Mouse (Mus musculus): ENCODE results near the gene Majin.

The Majin gene

DNA sequence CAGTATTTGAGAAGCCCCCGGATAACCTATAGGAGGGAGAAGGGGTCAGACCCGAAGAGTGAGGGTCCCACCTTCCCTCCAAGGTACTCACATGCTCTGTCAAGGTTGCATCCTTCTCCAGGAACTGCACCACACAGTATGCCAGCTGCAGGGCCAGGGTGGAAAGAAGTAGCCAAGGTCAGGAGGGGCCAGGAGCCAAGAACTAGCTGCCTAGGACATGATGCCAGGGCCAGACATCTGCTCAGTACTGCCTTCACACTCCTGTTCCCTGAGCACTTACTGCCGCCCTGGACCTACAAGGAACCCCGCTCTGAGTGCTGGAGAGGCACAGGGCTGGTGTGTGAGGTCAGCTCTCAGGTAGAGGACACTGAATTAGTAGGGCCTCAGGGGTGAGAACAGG, 46.2 kb downstream of the Majin start:
- DNase-seq = no peak

DNA sequence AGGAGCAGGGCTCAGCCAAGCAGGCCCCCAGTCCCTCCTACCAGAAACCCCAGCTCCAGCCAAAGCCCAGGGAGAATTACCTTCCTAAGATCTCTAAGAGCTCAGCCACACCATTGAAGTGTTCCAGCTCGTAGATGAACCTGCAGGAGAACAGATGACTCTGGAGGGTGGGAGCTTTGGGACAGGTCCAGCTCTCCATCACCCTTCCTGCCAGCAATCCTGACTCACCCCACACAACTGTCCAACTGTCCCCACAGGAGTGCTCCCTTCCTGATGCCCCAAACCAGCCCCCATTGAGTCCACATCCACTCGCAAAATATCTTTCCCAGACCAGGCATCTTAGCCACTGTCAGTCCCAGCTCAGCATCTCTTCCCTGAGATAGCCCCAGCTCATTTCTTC, 46.8 kb downstream of the Majin start:
- no peak for DNase-seq

DNA sequence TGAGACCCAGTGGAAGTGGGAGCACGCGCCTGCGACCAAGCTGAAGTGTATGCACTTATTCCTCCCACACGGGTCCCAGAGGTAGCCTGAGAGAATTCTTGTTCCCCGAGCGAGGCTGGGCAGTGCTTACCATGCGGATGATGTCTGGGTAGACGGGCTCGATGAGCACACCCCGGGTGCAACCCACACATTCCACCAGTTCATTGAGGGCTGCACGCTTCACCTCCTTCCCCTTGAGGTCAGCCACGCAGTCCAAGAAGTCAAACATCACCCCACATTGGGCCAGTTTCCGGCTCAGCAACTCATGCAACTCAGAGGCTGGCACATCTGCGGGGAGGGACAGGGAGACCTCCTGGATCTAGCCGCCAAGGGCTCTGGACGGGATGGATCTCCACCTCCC, 49.5 kb downstream of the Majin start:
- peak; percentile 15 for DNase-seq

DNA sequence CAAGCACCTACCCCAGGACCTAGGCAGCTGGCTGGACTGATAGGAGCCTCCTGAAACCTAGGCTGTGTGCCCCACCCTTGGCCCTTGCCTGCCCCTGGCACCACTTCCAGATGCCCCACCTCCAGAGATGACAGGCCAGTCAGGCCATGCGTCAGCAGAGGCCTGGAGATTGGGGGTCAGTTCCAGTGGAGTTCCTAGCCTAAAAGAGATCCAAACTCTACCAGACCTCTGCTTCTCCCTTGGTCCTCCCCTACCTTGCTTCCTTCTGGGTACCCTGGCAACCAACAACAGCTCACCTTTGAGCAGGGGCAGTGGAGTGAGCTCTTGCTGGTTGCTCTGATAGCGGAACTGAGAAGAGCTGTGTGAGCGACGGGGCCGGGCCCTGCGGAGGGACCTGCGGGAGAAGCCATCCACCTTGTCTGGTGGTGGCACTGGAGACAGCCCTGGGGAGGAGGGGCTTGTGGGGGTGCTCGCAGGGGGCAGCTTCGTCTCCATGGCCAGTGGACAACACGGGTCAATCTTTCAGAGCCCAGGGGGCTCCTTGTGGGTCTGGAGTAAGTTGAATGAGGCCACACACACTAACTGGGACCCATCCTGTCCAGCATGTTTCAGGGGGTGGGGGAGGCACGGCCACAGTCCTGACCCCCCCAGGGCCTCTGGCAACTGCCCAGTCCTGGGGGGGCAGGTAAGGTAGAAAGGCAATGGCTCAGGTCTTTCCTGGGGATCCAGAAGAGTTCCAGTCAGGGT, 50.3 kb downstream of the Majin start:
- no peak for DNase-seq

DNA sequence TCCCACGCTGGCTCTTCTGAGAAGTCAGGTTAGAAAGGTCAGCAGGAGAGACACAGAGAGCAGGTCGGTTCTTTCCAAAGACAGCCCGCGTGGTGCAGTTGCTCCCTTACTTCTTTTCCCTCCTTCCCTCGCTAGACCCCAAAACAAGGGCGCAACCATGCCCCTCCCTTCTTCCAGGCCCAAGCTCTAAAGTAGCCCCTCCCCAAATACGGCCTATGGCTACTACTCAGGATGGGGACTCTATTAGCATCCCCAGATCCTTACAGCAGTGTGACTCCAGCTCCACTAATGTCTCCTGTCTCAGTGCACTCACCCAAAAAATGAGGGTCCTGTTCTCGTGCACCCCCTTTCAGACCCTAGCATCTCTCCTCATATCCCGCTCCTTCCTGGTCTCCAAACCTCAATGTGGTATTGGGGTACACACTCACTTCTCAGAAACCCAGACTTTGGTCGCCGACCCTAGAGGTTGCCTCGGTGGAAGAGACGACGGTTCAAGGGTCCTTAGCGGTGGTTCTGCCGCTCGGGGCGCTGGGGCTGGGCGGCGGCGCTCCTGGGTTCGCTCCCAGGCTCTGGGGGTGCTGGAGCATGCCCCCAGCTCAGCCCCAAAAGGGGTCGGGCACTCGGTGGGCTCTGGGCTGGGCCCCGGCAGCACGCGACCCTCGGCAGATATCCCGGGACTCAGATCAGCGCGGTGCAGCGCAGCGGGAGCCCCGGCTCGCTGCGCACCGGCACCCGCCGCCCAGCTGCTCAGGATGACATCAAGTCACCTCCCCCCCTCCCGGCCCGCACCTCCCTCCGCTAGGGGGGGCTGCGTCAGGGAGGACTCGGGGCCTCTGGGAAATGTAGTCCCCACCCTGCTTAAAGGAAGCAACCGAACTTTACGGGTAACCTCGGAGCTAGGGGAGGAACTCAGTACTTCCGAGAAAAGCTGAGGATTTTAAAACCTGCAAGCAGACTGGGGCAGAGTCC, 51.2 kb downstream of the Majin start, which contains the start of gene Ppp2r5b:
TSS of gene Ppp2r5b (minus strand) at position 789 of the 969 bp plus-strand sequence.
- peak; percentile 94 for DNase-seq

DNA sequence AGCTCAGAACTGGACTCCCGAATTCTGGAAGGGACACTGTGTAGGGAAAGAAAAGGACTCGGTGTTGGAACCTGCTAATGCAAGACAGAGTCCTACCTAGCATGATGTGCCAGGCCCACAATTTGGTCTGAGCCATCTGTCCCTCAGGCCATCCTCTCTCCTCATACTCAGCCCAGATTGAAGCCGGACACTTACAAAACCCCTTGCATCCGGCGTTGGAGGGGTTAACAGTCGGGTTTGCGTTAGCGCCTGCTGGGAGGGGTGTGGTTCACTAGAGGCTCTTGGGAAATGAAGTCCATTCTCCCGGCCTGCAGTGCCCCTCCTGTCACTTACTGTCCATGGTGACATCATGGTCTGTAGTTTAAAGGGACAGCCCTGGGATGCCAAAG, 51.9 kb downstream of the Majin start:
- DNase-seq = peak; percentile 88

DNA sequence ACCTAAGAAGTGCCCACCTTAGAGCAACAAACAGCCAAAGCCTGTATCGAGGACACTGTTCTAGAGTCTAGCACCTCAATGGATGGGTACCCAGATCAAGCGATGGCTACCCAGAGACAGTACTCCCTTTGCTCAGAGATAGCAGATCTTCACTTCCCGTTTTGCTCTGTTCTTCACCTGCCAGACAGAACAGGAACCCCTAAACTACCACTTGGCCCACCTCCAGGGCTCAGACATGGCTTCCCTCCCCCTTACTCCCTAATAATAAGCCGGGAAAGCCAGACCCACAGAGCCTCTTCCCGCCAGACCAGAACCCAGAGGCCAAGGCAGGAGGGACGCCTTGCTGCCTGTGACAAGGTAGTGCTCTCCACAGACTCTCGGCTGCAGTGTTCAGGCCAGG, 52.7 kb downstream of the Majin start:
- DNase-seq = no peak

DNA sequence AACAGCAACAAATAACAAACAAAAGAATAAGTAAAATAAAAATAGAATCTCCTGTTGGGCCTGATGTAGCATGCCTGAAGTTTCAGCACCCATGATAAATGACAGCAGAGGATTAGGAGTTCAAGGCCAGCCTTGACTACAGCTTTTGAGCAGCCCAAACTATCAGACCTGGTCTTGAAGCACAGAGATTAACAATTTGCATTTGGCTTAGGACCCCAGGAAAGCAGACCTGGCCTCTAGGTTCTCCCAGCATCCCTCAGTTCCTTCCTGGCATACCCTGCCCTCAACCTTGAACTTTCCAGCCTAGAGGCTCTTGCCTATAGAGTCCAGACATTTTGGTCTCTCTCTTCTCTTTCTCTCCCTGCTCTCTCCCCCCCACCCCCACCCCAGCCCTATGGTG, 54.6 kb downstream of the Majin start:
- DNase-seq = no peak

DNA sequence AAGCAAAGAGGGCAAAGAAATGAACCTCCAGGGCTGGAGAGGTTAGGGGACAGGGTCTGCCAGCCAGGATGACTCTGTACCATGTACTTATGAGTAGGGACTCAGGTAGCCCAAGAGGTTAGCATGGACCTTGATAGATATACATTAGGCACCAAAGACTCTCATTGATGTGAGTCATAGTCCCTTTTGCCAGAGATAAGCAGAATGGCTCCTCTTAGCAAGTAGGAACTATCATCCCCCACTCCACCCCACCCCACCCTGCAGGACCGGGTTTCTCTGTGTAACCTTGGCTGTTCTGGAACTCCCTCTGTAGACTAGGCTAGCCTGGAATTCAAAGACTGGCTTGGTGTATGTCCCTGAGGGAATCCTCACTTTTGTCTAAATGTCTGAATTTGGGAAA, 55.9 kb downstream of the Majin start:
- no peak for DNase-seq

DNA sequence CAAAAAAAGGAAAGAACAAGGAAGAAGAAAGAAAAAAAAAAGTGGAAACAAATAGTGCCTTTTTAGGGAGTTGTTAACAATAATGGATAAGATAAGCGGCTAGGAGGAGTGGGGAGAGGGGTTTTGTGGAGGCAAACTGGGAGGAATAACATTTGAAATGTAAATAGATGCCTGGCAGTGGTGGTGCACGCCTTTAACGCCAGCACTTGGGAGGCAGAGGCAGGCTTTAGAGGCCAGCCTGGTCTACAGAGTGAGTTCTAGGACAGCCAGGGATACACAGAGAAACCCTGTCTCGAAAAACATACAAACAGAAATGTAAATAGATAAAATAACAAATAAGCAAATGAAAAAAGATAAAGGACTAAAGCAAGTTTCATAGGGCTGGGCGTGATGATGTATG, 56.5 kb downstream of the Majin start:
- DNase-seq = no peak

DNA sequence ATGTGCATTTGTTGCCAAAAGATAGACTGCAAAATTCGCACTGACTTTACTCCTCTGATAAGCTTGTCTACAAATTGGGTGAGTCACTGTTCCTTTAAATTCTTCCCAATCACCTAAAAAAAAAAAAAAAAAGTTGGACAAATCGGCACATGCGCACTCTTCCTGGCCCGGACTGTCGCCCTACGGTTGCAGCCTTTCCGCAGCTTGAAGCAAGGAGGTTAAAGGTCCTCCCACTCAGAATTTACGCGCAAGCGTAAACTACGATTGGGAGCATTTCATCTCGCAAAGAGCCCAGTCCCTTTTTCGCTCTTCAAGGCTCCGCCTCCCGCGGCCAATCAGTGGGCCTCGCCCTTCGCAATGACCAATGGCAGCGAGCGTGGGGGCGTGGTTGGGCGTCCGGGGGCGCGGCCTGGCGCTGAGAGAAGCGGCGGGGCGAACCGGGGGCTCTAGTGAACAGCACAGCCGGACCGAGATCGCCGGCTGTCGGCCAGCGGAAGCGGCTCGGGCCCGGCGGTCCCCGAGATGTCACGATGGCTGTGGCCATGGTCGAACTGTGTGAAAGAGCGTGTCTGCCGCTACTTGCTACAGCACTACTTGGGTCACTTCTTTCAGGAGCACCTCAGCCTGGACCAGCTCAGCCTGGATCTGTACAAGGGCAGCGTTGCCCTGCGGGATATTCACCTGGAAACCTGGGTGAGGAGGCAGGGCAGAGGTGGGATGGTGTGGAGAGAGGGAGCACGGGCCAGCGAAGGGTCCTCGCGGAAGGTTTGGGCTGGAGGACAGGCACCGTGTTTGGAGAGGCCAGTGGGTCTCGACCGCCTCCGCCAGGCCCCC, 57.3 kb downstream of the Majin start, which contains the start of gene Atg2a:
TSS of gene Atg2a (plus strand) at position 395 of the 834 bp plus-strand sequence.
- DNase-seq = peak; percentile 98

DNA sequence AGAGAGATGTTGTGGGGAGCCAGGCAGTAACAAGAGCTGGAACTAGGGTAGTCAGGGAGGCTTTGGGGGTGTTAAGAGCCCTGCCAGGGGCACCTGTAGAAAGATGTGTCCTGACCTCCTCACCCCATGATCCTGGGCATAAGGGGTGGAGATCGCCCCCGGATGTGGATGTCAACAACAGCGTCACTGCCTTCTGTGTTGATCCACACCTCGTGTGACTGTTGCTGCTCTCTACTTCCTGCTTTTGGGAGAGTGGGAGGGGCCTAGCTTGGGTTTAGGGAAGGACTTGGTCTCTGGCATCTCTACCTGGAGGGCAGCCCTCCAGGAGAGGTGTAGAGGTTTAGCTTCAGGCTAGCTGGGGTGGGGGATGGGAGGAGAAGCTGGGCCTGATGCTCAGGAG, 58.1 kb downstream of the Majin start:
- peak; percentile 37 for DNase-seq

DNA sequence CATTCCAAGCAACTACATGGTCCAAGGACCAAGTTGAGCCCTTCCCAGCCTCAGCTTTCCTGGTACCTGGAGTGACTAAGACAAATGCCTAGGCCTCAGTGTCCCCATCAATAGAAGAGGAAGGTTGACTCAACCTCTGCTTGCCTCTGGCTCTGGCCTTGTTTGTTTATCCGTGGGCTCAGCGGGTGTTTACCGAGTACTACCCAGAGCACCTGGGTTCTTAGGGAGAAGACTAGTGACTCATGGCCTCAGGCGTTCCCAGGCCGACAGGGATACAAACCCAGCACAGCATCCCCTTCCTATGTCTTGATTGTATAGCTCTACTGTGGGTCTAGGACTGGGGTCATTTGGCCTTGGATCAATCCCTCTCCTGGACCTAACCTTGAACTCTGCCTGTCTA, 59.0 kb downstream of the Majin start:
- DNase-seq = no peak

DNA sequence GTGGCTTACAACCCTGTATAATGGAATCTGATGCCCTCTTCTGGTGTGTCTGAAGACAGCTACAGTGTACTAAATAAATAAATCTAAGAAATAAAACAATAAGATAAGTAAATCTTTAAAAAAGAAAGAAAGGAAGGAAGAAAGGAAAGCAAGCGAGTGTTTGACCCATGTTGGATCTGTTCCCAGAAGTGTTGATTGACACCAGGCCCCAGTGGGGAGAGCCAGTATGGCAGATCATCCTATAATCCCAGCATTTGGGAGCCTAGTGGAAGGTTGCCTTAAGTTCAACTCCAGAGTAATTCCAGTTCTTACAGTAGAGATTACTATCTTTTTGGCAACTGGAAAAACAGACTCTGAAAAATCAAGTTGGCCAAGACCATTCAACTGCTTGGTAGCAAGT, 61.6 kb downstream of the Majin start:
- no peak for DNase-seq

DNA sequence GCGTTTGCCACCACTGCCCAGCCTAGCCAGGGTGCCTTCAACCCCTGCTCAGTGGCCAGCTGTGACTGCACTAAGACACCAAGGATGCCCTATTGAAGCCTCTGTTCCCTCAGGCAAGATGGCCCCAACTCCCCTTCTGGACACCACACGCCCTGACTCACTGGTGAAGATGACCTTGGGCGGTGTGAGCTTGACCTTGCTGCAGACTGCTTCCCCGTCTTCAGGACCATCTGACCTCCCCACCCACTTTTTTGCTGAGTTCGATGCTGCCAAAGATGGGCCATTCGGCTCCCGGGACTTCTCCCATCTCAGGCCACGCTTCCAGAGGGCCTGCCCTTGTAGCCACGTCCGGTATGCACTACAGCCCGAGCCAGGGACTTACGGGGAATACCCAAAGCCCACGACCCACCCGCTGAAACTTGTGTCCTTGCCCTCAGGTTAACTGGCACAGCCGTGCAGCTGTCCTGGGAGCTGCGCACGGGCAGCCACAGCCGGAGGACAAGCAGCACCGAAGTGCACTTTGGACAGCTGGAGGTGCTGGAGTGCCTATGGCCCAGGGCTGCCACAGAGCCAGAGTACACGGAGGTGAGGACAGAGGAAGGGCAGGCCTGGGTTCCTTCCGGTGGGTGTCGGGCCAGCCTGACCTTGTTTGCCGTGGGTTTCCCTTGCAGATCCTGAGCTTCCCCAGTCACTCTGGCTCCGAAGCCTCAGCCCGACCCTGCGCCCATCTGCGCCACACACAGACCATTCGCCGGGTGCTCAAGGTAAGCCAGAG, 63.5 kb downstream of the Majin start:
- DNase-seq = no peak

DNA sequence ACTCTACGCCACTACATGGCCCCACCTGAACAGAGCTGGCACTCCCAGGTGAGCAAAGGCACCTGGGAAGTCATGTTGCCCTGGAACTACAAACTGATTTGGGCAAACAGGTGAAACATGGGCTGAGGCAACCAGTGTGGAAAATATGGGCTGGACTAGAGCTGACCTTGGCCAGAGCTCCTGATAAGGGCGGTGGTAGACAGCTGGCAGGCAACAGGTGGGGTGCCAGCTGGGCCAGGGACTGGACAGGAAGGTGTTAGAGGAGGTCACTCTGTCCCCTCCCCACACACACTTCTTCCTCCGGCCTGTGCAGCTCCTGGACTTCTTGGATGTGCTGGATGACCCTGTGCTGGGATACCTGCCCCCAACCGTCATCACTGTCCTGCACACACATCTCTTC, 68.8 kb downstream of the Majin start:
- DNase-seq = no peak

DNA sequence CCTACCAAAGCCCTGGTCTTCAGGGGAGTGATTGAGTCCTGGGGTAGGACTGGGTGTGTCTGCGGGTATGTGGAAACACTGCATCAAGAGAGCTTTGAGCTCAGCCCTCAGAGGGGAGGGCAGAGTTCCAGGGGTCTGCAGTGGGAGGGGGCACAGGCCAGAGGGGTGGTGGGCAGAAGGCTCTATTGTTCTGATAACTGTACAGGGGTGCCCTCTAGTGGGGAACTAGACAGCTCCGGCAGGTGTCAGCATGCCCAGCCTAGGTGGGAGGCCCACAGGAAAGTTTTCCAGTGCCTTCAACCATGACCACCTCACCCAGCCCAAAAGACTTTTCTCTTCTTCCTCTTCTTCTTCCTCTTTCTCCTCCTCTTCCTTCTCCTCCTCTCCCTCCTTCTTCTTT, 76.2 kb downstream of the Majin start:
- no peak for DNase-seq

DNA sequence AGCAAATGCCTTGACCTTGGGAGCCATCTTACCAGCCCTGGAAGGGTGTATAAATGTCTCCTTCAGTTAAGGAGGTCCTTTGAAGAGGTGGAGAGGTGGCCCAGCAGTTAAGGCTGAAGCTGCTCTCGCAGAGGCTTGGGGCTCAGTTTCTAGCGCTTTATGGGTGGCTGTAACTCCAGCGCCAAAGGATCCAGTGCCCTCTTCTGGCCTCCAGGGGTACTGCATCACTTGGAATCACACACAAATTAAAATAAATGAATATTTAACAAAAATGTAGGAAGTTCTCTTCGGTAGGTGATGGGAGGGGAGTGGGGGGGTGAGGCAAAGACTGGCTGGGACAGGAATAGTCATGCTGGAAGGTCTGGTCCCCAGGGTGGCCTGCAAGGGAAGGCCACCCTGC, 76.8 kb downstream of the Majin start:
- DNase-seq = no peak

DNA sequence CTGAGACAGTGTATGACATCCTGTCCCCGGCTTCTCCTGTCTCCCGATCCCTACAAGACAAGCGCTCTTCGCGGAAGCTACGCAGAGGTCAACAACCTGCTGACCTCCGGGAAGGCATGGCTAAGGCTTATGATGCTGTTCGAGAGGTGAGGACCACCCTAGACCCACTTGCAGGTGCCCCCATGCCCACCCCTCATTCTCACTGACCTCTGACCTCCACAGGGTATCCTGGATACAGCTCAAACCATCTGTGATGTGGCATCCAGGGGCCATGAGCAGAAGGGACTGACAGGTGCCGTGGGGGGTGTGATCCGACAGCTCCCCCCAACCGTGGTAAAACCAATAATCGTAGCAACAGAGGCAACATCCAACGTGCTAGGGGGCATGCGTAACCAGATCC, 77.2 kb downstream of the Majin start:
- no peak for DNase-seq

DNA sequence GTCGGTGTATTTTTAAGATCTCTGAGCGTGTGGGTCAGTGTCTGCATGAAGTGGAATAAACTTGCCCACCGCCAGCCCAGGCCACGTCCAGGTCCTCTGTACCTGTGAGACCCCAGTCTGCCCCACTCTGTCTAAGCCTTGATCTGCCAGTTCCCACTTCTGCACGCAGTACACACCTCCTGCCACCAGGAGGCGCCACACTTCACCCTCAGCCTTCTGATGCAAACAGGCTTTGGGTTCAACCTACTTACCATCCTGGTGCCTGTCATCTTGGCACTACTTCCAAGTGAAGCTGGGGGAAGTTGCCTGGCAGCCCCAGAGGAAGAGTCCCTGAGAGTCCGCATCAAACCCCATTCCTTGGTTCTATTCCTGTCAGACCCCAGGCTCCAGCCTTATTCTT, 78.0 kb downstream of the Majin start:
- DNase-seq = peak; percentile 82

DNA sequence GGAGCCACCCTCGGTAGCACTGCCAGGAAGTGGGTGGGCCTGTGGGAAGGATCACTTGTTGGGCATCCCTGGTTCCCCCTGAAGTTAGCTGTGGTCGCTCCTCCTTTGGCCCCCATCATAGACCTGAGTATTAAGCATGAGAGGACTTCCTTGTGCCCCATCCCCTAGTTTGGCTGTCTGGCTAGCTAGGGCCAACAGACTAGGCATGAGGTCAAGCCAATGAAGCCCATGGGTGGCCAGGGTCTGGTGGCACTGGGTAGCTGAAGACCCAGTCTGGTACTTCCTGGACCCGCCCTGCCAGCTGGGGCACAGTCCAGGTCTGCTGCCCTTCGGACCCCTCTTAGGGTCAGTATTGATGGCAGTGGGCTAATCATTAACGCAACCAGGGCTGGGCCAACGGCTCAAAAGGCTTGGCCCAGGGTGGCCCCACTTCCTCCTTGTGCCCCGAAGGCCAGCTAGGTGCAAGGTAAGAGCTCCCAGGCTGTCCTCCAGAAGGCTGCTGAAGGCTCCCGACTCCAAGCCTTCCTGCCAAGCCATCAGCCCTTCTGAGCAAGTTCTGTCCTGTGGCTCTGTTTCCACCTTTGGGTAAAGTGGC, 78.7 kb downstream of the Majin start:
- peak; percentile 86 for DNase-seq

DNA sequence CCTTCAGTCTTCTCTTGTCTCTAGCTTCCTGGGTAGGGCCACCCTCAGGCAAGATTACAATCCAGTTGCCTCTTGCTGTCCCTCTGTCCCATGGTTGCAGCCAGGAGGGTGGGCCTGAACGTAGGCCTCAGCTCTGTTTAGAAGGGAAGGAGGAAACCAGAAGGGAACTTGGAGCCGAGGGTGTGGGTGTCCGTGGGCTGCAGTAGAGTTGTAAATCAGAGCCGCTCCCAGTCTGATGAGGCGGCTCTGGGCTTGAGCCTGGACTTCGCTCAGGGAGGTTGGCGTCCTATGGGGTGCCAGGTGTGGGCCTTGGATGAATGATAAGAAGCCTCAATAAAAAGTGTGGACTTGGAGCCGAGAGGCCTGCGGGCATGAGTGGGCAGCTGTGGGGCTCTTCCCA, 80.0 kb downstream of the Majin start:
- DNase-seq = no peak

Measured in kidney, adult 18-20 months (tissue).